Comparison of ENCODE assay signal across 16 mouse cellular contexts in genomic region chr14:122336957-122337356, GRCm38 (mm10).
DNase-seq lines count a peak whose midpoint lies in the region; ATAC-seq and TF ChIP-seq lines count a peak whose summit lies in the region.
"Had no signal": no experiment of that assay in that cellular context is flagged by ENCODE, and none has a peak within 500 bp of the region (broad histone marks: within the 10 kb centered on the region; RNA-seq: fewer than 3 reads in every experiment).

No protein-coding gene starts in this region.

- H3K4me1 ChIP-seq in forebrain, embryonic 13.5 days, result peaks cover 13% of the 10 kb centered on the region
- no peaks in the 10 kb centered on the region for H3K4me1 ChIP-seq in forebrain, embryonic 12.5 days
- H3K4me1 ChIP-seq in limb, embryonic 11.5 days (ENCODE audit: control insufficient read depth, insufficient read depth, low read length), result peaks cover 7% of the 10 kb centered on the region; the same call in 1 of the 2 replicates
- 0 out of 2 replicates have a peak, but pooled peaks cover 2% of the 10 kb centered on the region for H3K4me1 ChIP-seq in embryonic facial prominence, embryonic 10.5 days
- H3K4me1 ChIP-seq: limb, embryonic 15.5 days had no signal

- WGBS in forebrain, embryonic 13.5 days, result 54% methylated on average over 4 of the region's 4 CpGs
- WGBS in forebrain, embryonic 12.5 days, result 53% methylated on average over 4 of the region's 4 CpGs
- WGBS in limb, embryonic 11.5 days, result 14% methylated on average over 4 of the region's 4 CpGs
- WGBS in embryonic facial prominence, embryonic 10.5 days, result 53% methylated on average over 4 of the region's 4 CpGs

- no peak overlapping the region for H3K9ac ChIP-seq in forebrain, embryonic 13.5 days
- H3K9ac ChIP-seq in forebrain, embryonic 12.5 days, result no peak overlapping the region
- no peak overlapping the region for H3K9ac ChIP-seq in limb, embryonic 11.5 days (ENCODE audit: low read length)
- H3K9ac ChIP-seq: embryonic facial prominence, embryonic 13.5 days; limb, embryonic 15.5 days had no signal

- H3K4me3 ChIP-seq in forebrain, embryonic 13.5 days, result no peak overlapping the region
- H3K4me3 ChIP-seq in forebrain, embryonic 12.5 days (replicated peaks), result no peak overlapping the region
- no peak overlapping the region for H3K4me3 ChIP-seq in limb, embryonic 11.5 days (ENCODE audit: low read depth, low read length)
- H3K4me3 ChIP-seq in embryonic facial prominence, embryonic 10.5 days, result no peak overlapping the region
- H3K4me3 ChIP-seq: embryonic facial prominence, embryonic 13.5 days; left cerebral cortex, adult 2 months; limb, embryonic 15.5 days had no signal

- no peaks in the 10 kb centered on the region for H3K9me3 ChIP-seq in forebrain, embryonic 13.5 days (replicated peaks)
- H3K9me3 ChIP-seq in forebrain, embryonic 12.5 days, result no peaks in the 10 kb centered on the region
- no peaks in the 10 kb centered on the region for H3K9me3 ChIP-seq in limb, embryonic 11.5 days (ENCODE audit: control insufficient read depth, low read length)
- H3K9me3 ChIP-seq in embryonic facial prominence, embryonic 10.5 days, result no peaks in the 10 kb centered on the region
- H3K9me3 ChIP-seq: embryonic facial prominence, embryonic 13.5 days; G1E; limb, embryonic 15.5 days had no signal

- peak; percentile 79 for ATAC-seq in forebrain, embryonic 13.5 days
- ATAC-seq in forebrain, embryonic 12.5 days (ENCODE audit: low FRiP score), result no peak; the same call in 1 of the 2 replicates
- no peak for ATAC-seq in limb, embryonic 11.5 days (ENCODE audit: insufficient number of reproducible peaks, low FRiP score, low TSS enrichment, low read depth)

- no peak overlapping the region for H3K4me2 ChIP-seq in forebrain, embryonic 13.5 days
- no peak overlapping the region for H3K4me2 ChIP-seq in forebrain, embryonic 12.5 days
- no peak overlapping the region for H3K4me2 ChIP-seq in limb, embryonic 11.5 days (ENCODE audit: low read depth, severe bottlenecking)
- H3K4me2 ChIP-seq: embryonic facial prominence, embryonic 13.5 days; limb, embryonic 15.5 days had no signal

- DNase-seq in lung, postnatal 10 days, result peak; percentile 5
- DNase-seq in lung, postnatal 14 days, result no peak
- DNase-seq in brain, embryonic 14.5 days (ENCODE audit: low read depth), result peak; percentile 89
- DNase-seq in limb, embryonic 11.5 days (ENCODE audit: low spot score), result peak; percentile 30
- DNase-seq in embryonic facial prominence, embryonic 10.5 days (ENCODE audit: low spot score), result no peak
- DNase-seq in kidney, adult 18-20 months, result no peak
- DNase-seq: gastrocnemius, postnatal 10 days; kidney, adult 9 months; lung, adult 2 months; right cerebral cortex, adult 18-20 months had no signal

- no peak for TF ChIP-seq CTCF in brain, embryonic 14.5 days (IDR thresholded peaks at IDR 0.05; ENCODE audit: borderline replicate concordance, extremely low read depth, insufficient read depth, insufficient read length)

- TF ChIP-seq POLR2A in brain, embryonic 14.5 days (IDR thresholded peaks at IDR 0.05; ENCODE audit: borderline replicate concordance, extremely low read depth, insufficient read depth, insufficient read length, poor library complexity, severe bottlenecking), result no peak

- H3K27me3 ChIP-seq in forebrain, embryonic 13.5 days, result no peaks in the 10 kb centered on the region
- H3K27me3 ChIP-seq in forebrain, embryonic 12.5 days, result no peaks in the 10 kb centered on the region
- H3K27me3 ChIP-seq in limb, embryonic 11.5 days (ENCODE audit: control insufficient read depth, insufficient read depth, low read length), result no peaks in the 10 kb centered on the region
- H3K27me3 ChIP-seq in embryonic facial prominence, embryonic 10.5 days (replicated peaks; ENCODE audit: low read depth, poor library complexity, severe bottlenecking), result no peaks in the 10 kb centered on the region; the same call in 1 of the 2 replicates
- H3K27me3 ChIP-seq: embryonic facial prominence, embryonic 13.5 days; limb, embryonic 15.5 days had no signal

- no peaks in the 10 kb centered on the region for H3K36me3 ChIP-seq in forebrain, embryonic 13.5 days (ENCODE audit: poor library complexity, severe bottlenecking)
- no peaks in the 10 kb centered on the region for H3K36me3 ChIP-seq in forebrain, embryonic 12.5 days (replicated peaks)
- H3K36me3 ChIP-seq in limb, embryonic 11.5 days (ENCODE audit: control insufficient read depth, insufficient read depth, low read length), result no peaks in the 10 kb centered on the region
- no peaks in the 10 kb centered on the region for H3K36me3 ChIP-seq in embryonic facial prominence, embryonic 10.5 days (replicated peaks)
- H3K36me3 ChIP-seq: embryonic facial prominence, embryonic 13.5 days; limb, embryonic 15.5 days had no signal

- no peak overlapping the region for H3K27ac ChIP-seq in forebrain, embryonic 13.5 days
- H3K27ac ChIP-seq in forebrain, embryonic 12.5 days, result no peak overlapping the region
- H3K27ac ChIP-seq in limb, embryonic 11.5 days (replicated peaks; ENCODE audit: low read depth, low read length), result no peak overlapping the region
- no peak overlapping the region for H3K27ac ChIP-seq in embryonic facial prominence, embryonic 10.5 days (replicated peaks)
- H3K27ac ChIP-seq: embryonic facial prominence, embryonic 13.5 days; left cerebral cortex, adult 2 months; limb, embryonic 15.5 days had no signal

Comparison
In these comparisons a context has a peak if more than half of its experiments do, and no peak if none do; other contexts are left out.
1. DNase-seq: peak in lung, postnatal 10 days (single experiment), brain, embryonic 14.5 days (single experiment) and limb, embryonic 11.5 days (single experiment); none in lung, postnatal 14 days (single experiment), embryonic facial prominence, embryonic 10.5 days (single experiment) and kidney, adult 18-20 months (single experiment).